Mouse (Mus musculus) right cerebral cortex, postnatal 36 days (tissue): ENCODE data around the gene Lgmn.
A peak's percentile ranks its signal among the peaks of the same experiment; 100 is the strongest.

ENCODE experiments used
- DNase-seq, 2 experiments: peaks; one replicate each; pipeline ENCODE4 v3.0.0; 2022; ENCODE audit warnings: low spot score in 2 of 2, mixed read lengths in 1 of 2

Lgmn gene

DNA sequence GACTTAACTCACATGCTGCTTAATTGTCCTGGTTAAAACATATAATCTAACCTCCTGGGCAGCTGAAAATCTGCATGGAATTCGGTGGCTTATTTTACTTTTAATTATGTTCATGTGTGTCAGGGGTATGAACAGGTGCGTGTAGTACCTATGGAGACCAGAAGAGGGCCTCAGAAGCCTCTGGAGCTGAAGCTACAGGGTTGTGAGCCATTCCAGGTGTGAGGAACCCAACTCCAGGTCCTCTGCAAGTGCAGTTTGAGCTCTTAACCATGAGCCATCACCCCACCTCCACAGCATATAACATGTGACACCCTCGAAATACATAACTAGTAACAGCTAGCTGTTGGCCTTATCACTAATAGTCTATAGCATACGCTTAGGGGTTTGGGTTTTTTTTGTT, 47.6 kb downstream of the Lgmn start:
- DNase-seq: no peak

DNA sequence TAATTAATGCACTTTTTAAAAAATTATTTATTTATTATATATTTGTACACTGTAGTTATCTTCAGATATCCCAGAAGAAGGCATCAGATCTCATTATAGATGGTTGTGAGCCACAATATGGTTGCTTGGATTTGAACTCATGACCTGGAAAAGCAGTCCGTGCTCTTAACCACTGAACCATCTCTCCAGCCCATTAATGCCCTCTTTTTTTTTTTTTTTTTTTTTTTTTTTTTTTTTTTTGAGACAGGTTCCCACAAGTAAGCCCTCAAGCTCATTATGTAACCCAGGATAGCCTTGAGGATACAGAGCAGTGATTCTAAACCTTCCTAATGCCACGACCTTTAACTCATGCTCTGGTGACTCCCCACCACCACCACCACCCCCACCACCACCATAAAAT, 48.5 kb downstream of the Lgmn start:
- no peak for DNase-seq

DNA sequence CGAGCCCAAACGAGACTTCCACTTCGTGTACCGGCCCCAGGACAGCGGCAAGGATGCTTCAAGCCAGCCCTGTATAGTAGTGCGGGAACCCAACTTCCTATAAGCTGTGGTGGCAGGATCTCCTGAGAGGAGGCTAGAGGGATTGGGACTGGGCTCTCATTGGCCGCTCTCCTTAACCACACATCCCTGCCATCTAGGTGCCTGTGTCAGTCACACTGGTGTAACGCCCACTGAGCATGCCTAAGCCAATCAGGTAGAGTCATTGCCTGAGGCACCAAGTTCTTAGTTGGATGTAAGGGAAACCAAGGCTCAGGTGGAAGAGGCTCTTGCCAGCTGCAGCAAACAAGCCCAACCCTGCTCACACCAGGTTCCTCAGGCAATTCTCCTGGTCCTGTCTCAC, 49.6 kb downstream of the Lgmn start:
- DNase-seq: no peak

GRCm38 (mm10) chr12:102387219-102387917, 52.2 kb downstream of the Lgmn start:
- peak; percentile 72 to 81 for DNase-seq

DNA sequence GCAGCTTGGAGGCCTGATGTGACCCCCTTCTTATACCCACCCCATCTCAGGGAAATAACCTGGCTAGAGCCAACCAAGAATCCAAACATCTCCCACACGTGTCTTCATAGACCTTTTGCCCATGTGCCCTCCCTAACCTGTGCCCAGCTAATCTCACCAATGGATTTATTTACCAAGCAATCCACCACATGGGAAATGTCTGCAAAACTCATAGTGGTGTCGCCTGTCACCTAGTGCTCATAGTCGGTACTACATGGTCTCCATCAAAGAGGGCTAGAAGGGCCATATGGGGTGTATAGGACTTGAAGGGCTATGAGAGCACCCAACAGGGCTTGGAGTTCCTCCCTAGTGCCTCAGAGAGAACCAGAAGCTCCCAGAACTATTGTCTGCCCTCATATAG, 54.8 kb downstream of the Lgmn start:
- DNase-seq: no peak

DNA sequence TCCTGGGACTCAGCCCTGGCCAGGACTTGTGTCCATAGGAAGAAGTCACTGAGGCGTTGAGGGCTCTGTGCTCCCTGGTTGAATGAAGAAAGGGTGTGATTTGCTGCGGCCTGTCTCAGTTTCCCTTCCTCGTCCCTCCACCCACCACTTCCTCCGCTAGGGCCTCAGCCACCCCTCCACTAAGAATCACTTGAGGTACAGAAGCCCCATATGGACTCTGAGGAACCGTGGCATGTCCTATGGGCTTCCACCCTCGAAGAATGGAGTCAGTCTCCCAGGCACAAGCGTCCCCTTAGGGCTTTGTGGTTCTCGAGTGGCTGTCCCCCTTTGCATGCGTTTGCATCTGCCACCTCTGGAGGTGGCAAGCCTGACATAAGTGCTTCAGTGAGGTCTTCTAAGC, 56.3 kb downstream of the Lgmn start:
- no peak for DNase-seq

GRCm38 (mm10) chr12:102382180-102382579, 57.4 kb downstream of the Lgmn start:
- no peak for DNase-seq

DNA sequence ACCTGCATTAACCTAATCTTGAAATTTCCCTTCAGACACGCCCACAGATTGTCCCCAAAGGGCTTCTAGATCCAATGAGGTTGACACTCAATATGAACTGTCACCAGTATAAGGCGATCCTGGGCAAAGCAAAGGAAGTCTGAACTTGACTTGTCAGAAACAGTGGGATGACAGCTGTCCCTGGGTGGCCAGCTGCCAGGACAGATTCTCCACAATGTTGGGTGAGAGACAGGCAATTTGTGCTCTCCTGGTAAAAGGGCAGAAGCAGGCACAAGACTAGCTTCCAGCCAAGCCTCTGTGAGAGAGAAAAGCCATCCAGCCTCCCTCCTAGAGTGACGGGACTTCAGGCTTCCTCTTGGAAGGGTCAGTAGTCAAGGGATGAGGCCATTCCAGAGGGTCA, 67.3 kb downstream of the Lgmn start:
- no peak for DNase-seq

GRCm38 (mm10) chr12:102370931-102371500, 68.6 kb downstream of the Lgmn start:
- DNase-seq: no peak

GRCm38 (mm10) chr12:102369488-102370235, 70.0 kb downstream of the Lgmn start:
- no peak for DNase-seq

- DNase-seq: no peak
Observed at GRCm38 (mm10) chr12:102368556-102368955, 71.1 kb downstream of the Lgmn start.

GRCm38 (mm10) chr12:102368066-102368465, 71.5 kb downstream of the Lgmn start:
- no peak for DNase-seq

DNA sequence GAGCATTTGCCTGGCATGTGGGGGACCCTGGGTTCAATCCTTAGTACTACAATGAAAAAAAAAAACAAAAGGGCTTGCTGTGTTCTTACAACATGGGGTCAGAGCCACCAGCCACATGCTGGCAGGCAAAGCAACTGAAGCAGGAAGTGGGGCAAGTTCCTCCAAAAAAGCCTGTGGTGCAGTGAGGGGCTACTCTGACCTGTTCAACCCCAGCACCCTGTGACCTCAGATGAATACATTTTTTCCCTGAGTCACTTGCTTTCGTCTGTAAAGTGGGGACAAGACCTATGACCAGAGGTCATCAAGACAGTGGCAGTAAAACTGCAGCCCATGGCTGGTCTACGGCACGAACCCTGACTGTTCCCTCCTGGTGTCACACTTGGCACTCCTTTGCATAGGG, 72.5 kb downstream of the Lgmn start:
- DNase-seq: no peak

DNA sequence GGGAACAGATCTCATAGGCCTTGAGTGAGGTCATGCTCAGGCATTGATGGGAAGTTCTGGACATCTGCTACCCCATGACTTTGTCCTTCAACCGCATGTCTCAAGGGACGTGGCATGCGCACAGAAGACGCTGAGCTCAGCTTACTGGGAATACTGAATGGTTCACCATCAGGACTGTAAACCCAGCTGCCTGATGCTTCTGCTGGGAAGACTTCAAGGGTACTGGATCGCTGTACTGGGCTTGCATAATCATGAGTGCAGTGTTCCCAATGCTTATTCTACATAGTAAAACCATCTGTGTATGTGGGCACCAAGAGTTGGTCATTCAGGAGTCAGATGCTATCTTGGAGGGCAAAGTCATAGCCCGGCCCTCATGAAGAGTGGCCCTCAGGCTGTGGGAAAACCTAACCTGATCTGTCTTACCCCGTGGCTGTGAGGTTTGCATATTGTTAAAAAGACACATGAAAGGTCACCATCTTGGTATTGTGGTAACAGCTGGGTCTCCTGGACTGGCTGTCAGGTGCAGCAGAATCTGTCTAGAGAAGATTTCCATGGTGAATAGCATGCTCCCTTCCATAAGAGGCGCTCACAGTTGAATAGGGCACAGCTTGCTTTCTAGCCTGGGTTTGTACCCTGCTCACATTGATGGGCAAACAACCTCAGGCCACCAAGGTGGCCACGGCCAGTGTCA, 73.3 kb downstream of the Lgmn start:
- DNase-seq: no peak

DNA sequence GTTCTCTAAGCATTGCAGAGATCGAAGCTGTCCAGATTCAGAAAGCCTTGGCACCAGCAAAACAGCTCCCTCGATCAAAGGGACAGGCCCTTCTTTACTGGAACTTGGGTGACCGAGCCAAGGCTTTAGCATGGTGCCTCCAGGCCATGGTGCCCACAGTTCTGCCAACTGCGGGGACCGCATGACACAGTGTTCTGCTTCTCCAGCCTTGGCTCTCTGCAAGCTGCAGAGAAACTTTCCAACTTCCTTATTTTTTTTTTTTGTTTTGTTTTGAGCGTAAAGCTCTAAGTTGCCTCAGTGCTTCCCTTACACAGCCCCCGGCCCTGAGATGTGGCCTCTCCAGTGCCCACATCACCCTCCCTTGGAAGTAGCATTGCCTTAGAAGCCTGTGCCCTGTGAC, 74.6 kb downstream of the Lgmn start:
- DNase-seq: no peak

GRCm38 (mm10) chr12:102361189-102362161, 78.1 kb downstream of the Lgmn start:
- DNase-seq: no peak

- no peak for DNase-seq
Observed at GRCm38 (mm10) chr12:102359390-102359789, 80.2 kb downstream of the Lgmn start.

GRCm38 (mm10) chr12:102356781-102357180, 82.8 kb downstream of the Lgmn start:
- DNase-seq: no peak

DNA sequence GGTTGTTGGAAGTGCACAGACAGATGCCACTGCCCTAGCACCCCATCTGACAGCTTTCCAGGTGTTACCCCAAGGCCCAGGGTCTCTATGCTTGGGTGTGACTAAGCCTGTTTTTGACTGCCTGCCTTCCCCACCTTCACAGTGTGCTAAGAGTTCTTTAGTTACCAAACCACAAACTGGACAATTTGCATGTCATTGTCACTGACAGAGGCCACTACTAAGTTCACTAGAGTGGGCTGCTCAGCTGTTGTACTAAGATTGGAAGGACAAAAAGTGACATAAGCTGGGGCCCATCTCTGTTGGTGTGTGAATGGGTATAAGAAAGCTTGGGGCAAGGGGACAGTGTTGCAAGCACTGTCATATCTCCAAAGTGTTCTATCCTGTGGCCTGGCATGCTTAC, 83.8 kb downstream of the Lgmn start:
- DNase-seq: no peak

GRCm38 (mm10) chr12:102354126-102354984, 85.3 kb downstream of the Lgmn start:
- no peak for DNase-seq
